Mouse (Mus musculus): ENCODE data around the gene Kcnn3.

The Kcnn3 gene

GRCm38 (mm10) chr3:89613526-89614523, 93.9 kb downstream of the Kcnn3 start:
- peak in 1 of 2 experiments; percentile 19 for DNase-seq (ENCODE audit: low spot score in 2 of 2)

DNA sequence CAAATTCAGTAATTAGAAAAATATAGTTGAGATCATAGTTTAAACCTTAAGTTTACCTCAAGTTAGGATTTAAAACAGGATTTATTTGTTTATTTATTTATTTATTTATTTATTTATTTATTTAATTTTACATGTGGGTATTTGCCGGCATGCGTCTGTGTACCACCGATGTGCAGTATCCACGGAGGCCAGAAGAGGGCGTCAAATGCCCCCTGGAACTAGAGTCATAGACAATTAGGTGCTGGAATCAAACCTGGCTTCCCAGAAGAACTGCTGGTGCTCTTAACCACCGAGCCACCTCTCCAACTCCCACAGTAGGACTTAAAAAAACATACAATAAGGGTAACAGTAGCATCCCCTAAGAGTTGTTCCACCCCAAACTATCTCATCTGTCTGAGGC, 96.9 kb downstream of the Kcnn3 start:
- DNase-seq (ENCODE audit: low spot score in 2 of 2) = no peak

GRCm38 (mm10) chr3:89617360-89617759, 97.4 kb downstream of the Kcnn3 start:
- no peak for DNase-seq (ENCODE audit: low spot score in 2 of 2)

GRCm38 (mm10) chr3:89622825-89623224, 102.9 kb downstream of the Kcnn3 start:
- no peak for DNase-seq (ENCODE audit: low spot score in 2 of 2)

GRCm38 (mm10) chr3:89623531-89623930, 103.6 kb downstream of the Kcnn3 start:
- no peak for DNase-seq (ENCODE audit: low spot score in 2 of 2)

GRCm38 (mm10) chr3:89624001-89624400, 104.0 kb downstream of the Kcnn3 start:
- no peak for DNase-seq (ENCODE audit: low spot score in 2 of 2)

GRCm38 (mm10) chr3:89624814-89625445, 105.0 kb downstream of the Kcnn3 start:
- DNase-seq (ENCODE audit: low spot score in 2 of 2) = no peak

- no peak for DNase-seq (ENCODE audit: low spot score in 2 of 2)
Measured at GRCm38 (mm10) chr3:89626556-89626955, 106.6 kb downstream of the Kcnn3 start.

GRCm38 (mm10) chr3:89629811-89630210, 109.8 kb downstream of the Kcnn3 start:
- no peak for DNase-seq (ENCODE audit: low spot score in 2 of 2)

DNA sequence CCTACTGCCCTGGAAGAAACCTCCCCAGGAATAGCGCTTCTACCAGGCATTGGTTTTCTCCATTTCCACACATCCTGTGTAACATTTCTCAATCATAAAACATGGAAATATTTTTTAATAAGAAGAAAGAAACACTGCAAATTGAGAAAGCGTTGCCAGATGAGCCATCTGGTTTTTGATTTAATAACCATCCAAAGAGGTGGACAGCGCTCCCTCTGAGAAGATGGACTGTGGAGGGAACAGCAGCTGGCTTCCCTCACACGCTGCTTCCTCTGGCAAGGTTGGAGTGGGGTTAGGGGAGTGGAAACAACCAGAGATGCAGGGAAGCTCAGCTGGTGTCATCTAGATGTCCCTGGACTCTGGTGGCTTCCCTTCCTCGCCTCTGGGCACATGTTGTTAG, 111.8 kb downstream of the Kcnn3 start:
- DNase-seq (ENCODE audit: low spot score in 2 of 2) = no peak

GRCm38 (mm10) chr3:89633531-89633930, 113.6 kb downstream of the Kcnn3 start:
- DNase-seq (ENCODE audit: low spot score in 2 of 2) = no peak

GRCm38 (mm10) chr3:89633941-89634340, 114.0 kb downstream of the Kcnn3 start:
- peak in 1 of 2 experiments; percentile 20 for DNase-seq (ENCODE audit: low spot score in 2 of 2)

DNA sequence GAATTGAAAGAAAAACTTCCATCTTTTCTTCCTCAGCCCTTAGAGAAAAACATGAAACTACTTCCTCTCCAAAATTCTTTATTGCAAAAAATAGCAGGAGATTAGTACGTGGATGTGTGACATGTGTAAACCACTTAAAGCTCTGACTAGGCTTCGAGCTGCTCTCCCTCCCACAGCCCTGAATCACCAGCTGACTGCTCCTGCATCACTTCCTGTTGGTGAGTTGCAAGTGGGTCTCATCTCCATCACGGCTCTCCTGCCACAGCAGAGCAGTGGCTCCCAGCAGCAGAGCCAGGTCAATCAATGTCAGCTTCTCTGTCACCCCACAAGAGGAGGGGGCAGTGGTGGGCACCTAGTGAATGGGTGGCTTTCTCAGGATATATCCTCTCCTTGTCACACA, 120.8 kb downstream of the Kcnn3 start:
- DNase-seq (ENCODE audit: low spot score in 2 of 2) = no peak

DNA sequence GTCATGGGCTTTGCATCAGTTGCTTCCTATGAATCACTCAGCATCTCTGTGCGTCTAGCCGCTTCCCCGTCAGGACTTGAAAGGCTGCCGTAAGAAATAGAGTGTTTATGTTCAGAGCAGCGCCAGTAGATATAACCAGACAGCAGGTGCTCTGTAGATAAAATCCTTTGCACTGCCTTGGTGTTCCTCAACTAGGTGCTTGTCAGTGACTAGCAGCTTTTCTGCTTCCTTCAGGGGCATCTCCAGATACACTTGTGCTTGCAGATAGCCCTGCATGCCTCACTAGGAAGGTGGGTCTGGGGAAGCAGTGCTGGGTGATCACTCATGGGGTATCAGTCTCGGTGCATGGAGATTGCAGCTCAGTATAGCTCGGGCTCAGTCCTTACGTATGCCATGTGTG, 123.4 kb downstream of the Kcnn3 start:
- no peak for DNase-seq (ENCODE audit: low spot score in 2 of 2)

DNA sequence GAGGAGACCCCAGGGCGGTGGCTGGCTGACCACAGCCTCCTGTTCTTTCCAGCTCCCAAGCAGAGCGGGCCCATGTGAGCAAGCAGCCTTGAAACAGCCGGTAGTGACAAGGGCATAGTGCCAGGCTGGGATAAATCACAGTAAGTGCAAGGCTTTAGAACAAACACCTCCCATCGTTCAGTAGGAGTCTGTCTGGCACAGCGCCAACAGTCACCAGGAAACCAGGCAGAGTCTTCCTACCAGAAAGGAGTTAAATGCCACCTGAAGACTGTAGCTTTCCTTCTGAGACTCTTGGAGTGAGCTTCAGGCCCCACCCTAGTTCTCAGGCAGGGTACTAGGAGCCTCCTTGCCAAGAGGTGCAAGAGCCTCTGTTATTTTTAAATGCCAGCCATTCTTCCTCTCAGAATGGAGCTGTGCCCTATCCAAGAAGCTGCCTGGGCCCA, 126.9 kb downstream of the Kcnn3 start:
- DNase-seq (ENCODE audit: low spot score in 2 of 2) = peak in 1 of 2 experiments; percentile 8

GRCm38 (mm10) chr3:89647268-89647874, 127.4 kb downstream of the Kcnn3 start:
- no peak for DNase-seq (ENCODE audit: low spot score in 2 of 2)

DNA sequence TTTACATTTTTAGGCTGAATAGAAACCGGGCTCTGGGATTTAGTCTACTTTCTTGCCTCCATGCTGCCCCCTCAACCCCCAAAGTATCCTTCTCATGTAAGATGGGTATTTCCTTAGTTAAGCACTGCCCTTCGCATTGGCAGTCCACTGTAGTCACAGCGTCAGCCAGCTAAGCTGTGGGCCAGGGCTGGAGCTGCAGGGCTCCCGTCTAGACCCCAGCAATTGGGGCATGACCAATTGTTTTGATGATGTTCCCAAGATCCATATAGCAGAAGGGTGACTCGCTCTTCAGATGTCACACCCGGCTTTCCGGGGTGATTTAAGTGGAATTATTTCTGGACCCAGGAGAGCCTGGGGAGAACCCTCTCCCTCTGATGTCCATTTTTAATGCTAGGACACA, 129.9 kb downstream of the Kcnn3 start:
- DNase-seq (ENCODE audit: low spot score in 2 of 2) = no peak

DNA sequence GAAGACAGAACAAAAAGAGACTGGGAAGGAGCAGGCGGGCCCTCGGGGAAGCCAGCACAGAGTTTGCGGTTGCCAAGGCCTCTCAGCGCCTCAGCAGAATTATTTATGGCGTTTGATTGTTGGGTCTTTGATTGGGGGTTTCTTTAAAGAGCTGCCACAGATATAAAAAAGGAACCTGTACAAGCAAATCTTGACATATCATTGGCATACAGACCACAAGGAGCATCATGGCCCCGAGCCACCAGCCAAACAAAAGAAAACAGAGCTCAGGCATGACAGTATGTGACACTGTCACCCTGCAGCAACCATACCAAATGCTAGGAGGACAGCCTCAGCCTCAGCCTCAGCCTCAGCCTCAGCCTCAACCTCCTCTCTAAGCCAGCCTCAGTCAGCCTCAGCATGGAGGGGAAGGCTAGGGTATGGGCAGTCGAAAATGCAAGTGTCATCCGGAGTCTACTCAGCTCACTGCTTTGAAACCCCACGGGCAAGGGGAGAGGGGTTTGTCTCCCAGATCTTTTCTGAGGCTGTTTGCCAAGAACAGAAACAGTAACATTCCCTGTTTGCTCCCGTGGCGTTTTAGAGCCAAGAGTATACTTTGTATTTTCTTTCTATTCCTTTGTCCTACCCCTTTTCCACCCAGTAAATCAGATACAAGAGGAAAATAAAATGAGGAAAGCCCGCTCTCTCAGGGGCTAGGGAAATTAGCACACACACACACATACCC, 133.4 kb downstream of the Kcnn3 start:
- no peak for DNase-seq (ENCODE audit: low spot score in 2 of 2)

DNA sequence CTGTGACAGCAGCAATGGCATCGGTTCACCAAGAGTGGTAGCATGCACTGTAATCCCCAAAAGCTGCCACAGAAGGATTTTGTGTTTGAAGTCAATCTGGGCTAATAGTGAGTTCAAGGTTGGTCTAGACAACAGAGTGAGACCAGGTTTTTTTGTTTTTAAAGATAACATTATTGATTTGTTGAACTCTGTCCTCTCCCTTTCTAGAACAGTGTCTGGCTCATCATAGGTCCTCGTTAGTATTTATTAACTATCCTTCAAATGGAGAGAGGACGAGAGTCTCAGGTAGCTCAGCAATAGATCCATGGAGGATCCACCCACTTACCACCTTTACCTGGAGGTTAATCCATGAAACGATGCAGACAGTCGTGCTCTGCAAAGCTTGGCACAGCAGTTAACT, 137.1 kb downstream of the Kcnn3 start:
- no peak for DNase-seq (ENCODE audit: low spot score in 2 of 2)

- no peak for DNase-seq (ENCODE audit: low spot score in 2 of 2)
Measured at GRCm38 (mm10) chr3:89658457-89658856, 138.5 kb downstream of the Kcnn3 start.

DNA sequence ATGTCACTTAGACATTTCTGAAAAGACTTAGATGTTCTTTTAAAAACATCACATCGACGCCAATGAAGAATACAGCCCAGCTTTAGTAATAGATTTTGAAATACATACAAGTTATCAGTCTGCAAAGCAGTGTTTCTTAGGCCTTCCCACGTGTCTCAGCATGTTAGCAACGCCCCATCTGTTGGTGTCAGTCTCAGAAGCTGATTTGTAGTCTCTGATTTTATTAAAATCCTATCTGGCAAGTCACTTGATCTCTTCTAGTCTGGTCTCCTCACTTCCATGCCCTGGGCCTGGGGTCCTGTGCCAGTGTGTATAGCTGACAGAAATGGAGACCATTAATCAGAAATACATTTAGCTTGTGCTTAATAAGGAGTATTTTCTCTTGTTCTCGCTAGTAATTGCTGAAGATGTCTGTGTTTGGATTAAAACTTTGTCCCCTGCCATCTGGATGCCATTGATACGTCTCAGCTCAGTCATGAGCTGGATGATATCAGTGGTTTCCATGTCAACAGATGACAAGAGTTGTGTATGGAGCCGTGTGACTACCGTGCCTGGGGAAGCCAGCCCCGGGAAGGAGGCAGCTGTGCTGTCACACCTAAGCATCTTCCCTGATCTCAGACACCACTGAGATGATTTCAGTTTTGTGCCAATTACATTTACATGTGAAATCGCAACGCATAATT, 140.1 kb downstream of the Kcnn3 start:
- no peak for DNase-seq (ENCODE audit: low spot score in 2 of 2)

All from urinary bladder, adult 18-20 months (tissue).